Mouse (Mus musculus) heart, embryonic 12.5 days (tissue): ENCODE results near the gene Psmb1. TPM values are rescaled to one million over a fixed set of nuclear protein-coding genes. Genes with fewer than 3 reads are reported as not detected.
"Not testable (repeated sequence)": the region's sequence is repeated elsewhere in the genome, so short reads cannot be mapped to it uniquely, and the experiment has no call there.

Experiments
- ATAC-seq: fragments of 200-750 bp; cut with Nextera tagmentation; 2 replicates; pipeline ENCODE4 v1.8.0; 2017; ENCODE audit warnings: moderate TSS enrichment, moderate library complexity; ENCODE audit not compliant: insufficient number of reproducible peaks, low FRiP score
- H3K27ac ChIP-seq: fragments of 300-500 bp; sonication (generic); 2 replicates; pipeline ENCODE4 v1.5.1; 2016; ENCODE audit warnings: mild to moderate bottlenecking, moderate library complexity; ENCODE audit not compliant: poor library complexity, severe bottlenecking
- H3K27me3 ChIP-seq: fragments of 300-500 bp; sonication (generic); replicated peaks from 2 replicates; pipeline ENCODE4 v1.6.1; 2016; ENCODE audit warnings: mild to moderate bottlenecking, moderate library complexity
- H3K36me3 ChIP-seq: fragments of 300-500 bp; sonication (generic); 2 replicates; pipeline ENCODE4 v1.6.1; 2016; ENCODE audit warnings: mild to moderate bottlenecking, moderate library complexity
- H3K4me1 ChIP-seq: fragments of 300-500 bp; sonication (generic); replicated peaks from 2 replicates; pipeline ENCODE4 v1.6.1; 2016; ENCODE audit warnings: mild to moderate bottlenecking
- H3K4me2 ChIP-seq: fragments of 300-500 bp; sonication (generic); 2 replicates; pipeline ENCODE4 v1.6.1; 2016; ENCODE audit warnings: mild to moderate bottlenecking, moderate library complexity
- H3K4me3 ChIP-seq: fragments of 300-500 bp; sonication (generic); 2 replicates; pipeline ENCODE4 v1.5.1; 2016; ENCODE audit warnings: mild to moderate bottlenecking
- H3K9ac ChIP-seq: fragments of 300-500 bp; sonication (generic); 2 replicates; pipeline ENCODE4 v1.6.1; 2016; ENCODE audit warnings: mild to moderate bottlenecking, moderate library complexity
- H3K9me3 ChIP-seq: fragments of 300-500 bp; sonication (generic); replicated peaks from 2 replicates; pipeline ENCODE4 v1.6.1; 2016; ENCODE audit warnings: mild to moderate bottlenecking, moderate library complexity
- WGBS: fragments of 180-500 bp; shearing (Covaris S2); methylation state at CpG from one replicate; pipeline ENCODE4 v1.1.7; 2016; 5-methylcytosine and 5-hydroxymethylcytosine counted together
- polyA plus RNA-seq: library from polyadenylated mRNA; unstranded; fragments of >200 nt; fragmentation: Nextera tagmentation; extraction: Ambion mirVana; gene quantifications from 2 replicates; pipeline ENCODE4 v1.2.1, GENCODE M21; 2016

Psmb1 gene
- polyA plus RNA-seq, 1 experiment from 2014 or later = 199 TPM

- no peak overlapping the region for H3K4me3 ChIP-seq
- peaks cover 4% of the 10 kb centered on the region for H3K36me3 ChIP-seq
- H3K9me3 ChIP-seq = no peaks in the 10 kb centered on the region
- no peaks in the 10 kb centered on the region for H3K27me3 ChIP-seq
- H3K4me2 ChIP-seq = peak overlapping the region; percentile 43
- peak; percentile 72 for ATAC-seq
- H3K9ac ChIP-seq = no peak overlapping the region
- peaks cover 16% of the 10 kb centered on the region for H3K4me1 ChIP-seq
- H3K27ac ChIP-seq = peak overlapping the region; percentile 91
- WGBS = 59% methylated on average over 6 of the region's 6 CpGs
These were observed 37.5 kb downstream of the Psmb1 start for GRCm38 (mm10) chr17:15461921-15462495.

- no peak overlapping the region for H3K27ac ChIP-seq
- H3K27me3 ChIP-seq = no peaks in the 10 kb centered on the region
- no peaks in the 10 kb centered on the region for H3K36me3 ChIP-seq
- H3K4me3 ChIP-seq = no peak overlapping the region
- 85% methylated on average over 4 of the region's 4 CpGs for WGBS
- H3K9me3 ChIP-seq = no peaks in the 10 kb centered on the region
- H3K4me2 ChIP-seq = no peak overlapping the region
- ATAC-seq = no peak
- no peak overlapping the region for H3K9ac ChIP-seq
- H3K4me1 ChIP-seq = peaks cover 16% of the 10 kb centered on the region
These were observed 39.8 kb downstream of the Psmb1 start for GRCm38 (mm10) chr17:15459761-15460160.

GRCm38 (mm10) chr17:15456595-15456994 is 43.0 kb downstream of the Psmb1 start:
- peaks cover 7% of the 10 kb centered on the region for H3K4me1 ChIP-seq
- no peaks in the 10 kb centered on the region for H3K27me3 ChIP-seq
- H3K36me3 ChIP-seq = no peaks in the 10 kb centered on the region
- no peak overlapping the region for H3K4me3 ChIP-seq
- no peak overlapping the region for H3K9ac ChIP-seq
- H3K4me2 ChIP-seq = no peak overlapping the region
- ATAC-seq = no peak
- H3K9me3 ChIP-seq = no peaks in the 10 kb centered on the region
- no peak overlapping the region for H3K27ac ChIP-seq
- WGBS = 71% methylated on average over 2 of the region's 2 CpGs

- Histone ChIP-seq H3K27me3 (no peaks in the 10 kb centered on the region), H3K9ac (no peak overlapping the region), H3K4me3 (no peak overlapping the region), H3K27ac (no peak overlapping the region), H3K4me2 (no peak overlapping the region), H3K4me1 (0 out of 2 replicates have a peak, but pooled peaks cover 3% of the 10 kb centered on the region), H3K36me3 (no peaks in the 10 kb centered on the region), H3K9me3 (no peaks in the 10 kb centered on the region)
- ATAC-seq = no peak
- 71% methylated on average over 4 of the region's 4 CpGs for WGBS
These were observed 44.3 kb downstream of the Psmb1 start for GRCm38 (mm10) chr17:15455203-15455602.

- Histone ChIP-seq H3K9me3 (no peaks in the 10 kb centered on the region), H3K4me3 (no peak overlapping the region), H3K27me3 (no peaks in the 10 kb centered on the region), H3K36me3 (no peaks in the 10 kb centered on the region), H3K27ac (no peak overlapping the region), H3K4me1 (no peaks in the 10 kb centered on the region; the same call in 1 of the 2 replicates), H3K9ac (no peak overlapping the region), H3K4me2 (no peak overlapping the region)
- 65% methylated on average over 3 of the region's 3 CpGs for WGBS
- no peak for ATAC-seq
These were observed 49.9 kb downstream of the Psmb1 start for GRCm38 (mm10) chr17:15449606-15450005.

- 71% methylated on average over 5 of the region's 6 CpGs for WGBS
- H3K36me3 ChIP-seq, H3K27me3 ChIP-seq, H3K9ac ChIP-seq, H3K9me3 ChIP-seq, H3K4me1 ChIP-seq, ATAC-seq, H3K27ac ChIP-seq, H3K4me2 ChIP-seq, H3K4me3 ChIP-seq: not testable (repeated sequence)
These were observed 50.4 kb downstream of the Psmb1 start for GRCm38 (mm10) chr17:15449144-15449543.

GRCm38 (mm10) chr17:15447831-15448230 is 51.7 kb downstream of the Psmb1 start:
- H3K9me3 ChIP-seq = no peaks in the 10 kb centered on the region
- WGBS = 73% methylated on average over 5 of the region's 5 CpGs
- H3K4me1 ChIP-seq = no peaks in the 10 kb centered on the region; the same call in 1 of the 2 replicates
- no peak overlapping the region for H3K9ac ChIP-seq
- H3K27ac ChIP-seq = no peak overlapping the region
- H3K36me3 ChIP-seq = no peaks in the 10 kb centered on the region
- no peak overlapping the region for H3K4me3 ChIP-seq
- no peaks in the 10 kb centered on the region for H3K27me3 ChIP-seq
- H3K4me2 ChIP-seq = no peak overlapping the region
- ATAC-seq = no peak

GRCm38 (mm10) chr17:15445421-15445820 is 54.1 kb downstream of the Psmb1 start:
- H3K27me3 ChIP-seq = no peaks in the 10 kb centered on the region

GRCm38 (mm10) chr17:15440463-15441121 is 59.0 kb downstream of the Psmb1 start:
- peak overlapping the region; percentile 53 for H3K4me2 ChIP-seq
- 0 out of 2 replicates have a peak overlapping the region, but pooled peaks have one; percentile 22 for H3K27ac ChIP-seq
- H3K4me1 ChIP-seq = peaks cover 14% of the 10 kb centered on the region
- H3K27me3 ChIP-seq = no peaks in the 10 kb centered on the region
- ATAC-seq = peak; percentile 63; the same call in 1 of the 2 replicates
- 12% methylated on average over 11 of the region's 11 CpGs for WGBS
- no peaks in the 10 kb centered on the region for H3K9me3 ChIP-seq
- H3K4me3 ChIP-seq = no peak overlapping the region
- H3K9ac ChIP-seq = no peak overlapping the region
- H3K36me3 ChIP-seq = no peaks in the 10 kb centered on the region

More at GRCm38 (mm10) chr17:15445421-15445820, 54.1 kb downstream of the Psmb1 start:
- Histone ChIP-seq H3K27ac (no peak overlapping the region), H3K4me2 (no peak overlapping the region), H3K4me3 (no peak overlapping the region), H3K9me3 (no peaks in the 10 kb centered on the region), H3K4me1 (peaks cover 8% of the 10 kb centered on the region), H3K36me3 (no peaks in the 10 kb centered on the region), H3K9ac (no peak overlapping the region)
- no peak for ATAC-seq
- 62% methylated on average over 3 of the region's 3 CpGs for WGBS

- ATAC-seq = no peak
- peaks cover 14% of the 10 kb centered on the region for H3K4me1 ChIP-seq
- no peaks in the 10 kb centered on the region for H3K9me3 ChIP-seq
- H3K27ac ChIP-seq = no peak overlapping the region
- no peaks in the 10 kb centered on the region for H3K36me3 ChIP-seq
- H3K4me2 ChIP-seq = peak overlapping the region; percentile 53
- no peak overlapping the region for H3K9ac ChIP-seq
- no peak overlapping the region for H3K4me3 ChIP-seq
- WGBS = 53% methylated on average over 8 of the region's 8 CpGs
- H3K27me3 ChIP-seq = no peaks in the 10 kb centered on the region
These were observed 59.5 kb downstream of the Psmb1 start for GRCm38 (mm10) chr17:15440067-15440462.

- Histone ChIP-seq H3K4me3 (no peak overlapping the region), H3K4me2 (no peak overlapping the region), H3K4me1 (peaks cover 11% of the 10 kb centered on the region; the same call in 1 of the 2 replicates), H3K27me3 (no peaks in the 10 kb centered on the region), H3K9ac (no peak overlapping the region), H3K9me3 (no peaks in the 10 kb centered on the region), H3K27ac (no peak overlapping the region), H3K36me3 (peaks cover 27% of the 10 kb centered on the region)
- ATAC-seq = no peak
- WGBS = 75% methylated on average over 3 of the region's 3 CpGs
These were observed 64.8 kb downstream of the Psmb1 start for GRCm38 (mm10) chr17:15434748-15435147.
